Mouse (Mus musculus) G1E (cell line): ENCODE measurements around the gene Enpp1.

Experiments
- CTCF ChIP-seq: IDR thresholded peaks from 2 replicates; pipeline ENCODE4 v1.5.1; 2012; ENCODE audit warnings: low read depth, low read length, inconsistent platforms, mixed read lengths
- GATA1 ChIP-seq: IDR thresholded peaks from 2 replicates; pipeline ENCODE4 v1.6.1; 2012; ENCODE audit warnings: borderline replicate concordance, low read length, inconsistent platforms, mixed read lengths
- TAL1 ChIP-seq: conservative IDR thresholded peaks from 2 replicates; pipeline ENCODE4 v1.6.1; 2012; ENCODE audit warnings: low read depth, low read length, inconsistent platforms, mixed read lengths

GRCm38 (mm10) chr10:24596869-24597339 is 115.1 kb downstream of the Enpp1 start:
- no peak for TF ChIP-seq CTCF
- no peak for TF ChIP-seq TAL1
- TF ChIP-seq GATA1, result no peak
